Mouse (Mus musculus) E14TG2a.4 (cell line): Measurements from ENCODE around the gene Fkbp15.

ENCODE experiments used
- CTCF ChIP-seq: conservative IDR thresholded peaks from 2 replicates; pipeline ENCODE4 v1.5.1; 2014; ENCODE audit warnings: low read length
- POU5F1 ChIP-seq: IDR thresholded peaks from 2 replicates; pipeline ENCODE4 v1.6.1; 2014; ENCODE audit warnings: low read length, borderline replicate concordance

GRCm38 (mm10) chr4:62294741-62295140, 65.6 kb downstream of the Fkbp15 start:
- TF ChIP-seq CTCF (no peak), POU5F1 (no peak)
